Mouse (Mus musculus) adrenal gland, adult 8-10 months (tissue): ENCODE results near the gene Erbb2. TPM values are rescaled to one million over a fixed set of nuclear protein-coding genes. Genes with fewer than 3 reads are reported as not detected.

Experiments
- DNase-seq: peaks from one replicate; pipeline ENCODE4 v3.0.0; 2022
- total RNA-seq, 4 experiments: library from RNA; stranded (reverse); gene quantifications; 2 replicates each; pipeline ENCODE4 v1.2.4; 2022

The Erbb2 gene
- total RNA-seq, 4 experiments from 2014 or later: 4.4 to 6.6 (median 5.1) TPM

GRCm38 (mm10) chr11:98458121-98458990 lies 46.1 kb downstream of the Erbb2 start:
- no peak for DNase-seq

- no peak for DNase-seq
These were observed 46.9 kb downstream of the Erbb2 start for GRCm38 (mm10) chr11:98459071-98459741.

- no peak for DNase-seq
These were observed 47.6 kb downstream of the Erbb2 start for GRCm38 (mm10) chr11:98459860-98460259.

GRCm38 (mm10) chr11:98461109-98461720 lies 48.9 kb downstream of the Erbb2 start:
- no peak for DNase-seq

GRCm38 (mm10) chr11:98462255-98462654 lies 50.0 kb downstream of the Erbb2 start:
- DNase-seq: no peak

- DNase-seq: no peak
These were observed 51.6 kb downstream of the Erbb2 start for GRCm38 (mm10) chr11:98463911-98464310.

GRCm38 (mm10) chr11:98464516-98464915 lies 52.2 kb downstream of the Erbb2 start:
- DNase-seq: no peak

- peak; percentile 26 for DNase-seq
These were observed 57.8 kb downstream of the Erbb2 start for GRCm38 (mm10) chr11:98469761-98470714.

GRCm38 (mm10) chr11:98470795-98471194 lies 58.5 kb downstream of the Erbb2 start:
- DNase-seq: no peak

GRCm38 (mm10) chr11:98472696-98473095 lies 60.4 kb downstream of the Erbb2 start:
- DNase-seq: no peak

- no peak for DNase-seq
These were observed 61.7 kb downstream of the Erbb2 start for GRCm38 (mm10) chr11:98473916-98474479.

GRCm38 (mm10) chr11:98474967-98475366 lies 62.7 kb downstream of the Erbb2 start:
- no peak for DNase-seq

GRCm38 (mm10) chr11:98475630-98476433 lies 63.6 kb downstream of the Erbb2 start:
- no peak for DNase-seq

- DNase-seq: no peak
These were observed 64.2 kb downstream of the Erbb2 start for GRCm38 (mm10) chr11:98476434-98476807.

- DNase-seq: no peak
These were observed 64.9 kb downstream of the Erbb2 start for GRCm38 (mm10) chr11:98477011-98477701.

- no peak for DNase-seq
These were observed 67.0 kb downstream of the Erbb2 start for GRCm38 (mm10) chr11:98479026-98479939.

GRCm38 (mm10) chr11:98479940-98480497 lies 67.7 kb downstream of the Erbb2 start:
- DNase-seq: no peak

GRCm38 (mm10) chr11:98481231-98481630 lies 69.0 kb downstream of the Erbb2 start:
- DNase-seq: no peak

GRCm38 (mm10) chr11:98482067-98482466 lies 69.8 kb downstream of the Erbb2 start:
- DNase-seq: no peak
